Mouse (Mus musculus): ENCODE data around the gene Psmd9.

The Psmd9 gene

GRCm38 (mm10) chr5:123148073-123148722 is 21.0 kb upstream of the Psmd9 start:
- in situ Hi-C loops (cut with MboI, MseI) = loop anchor here (25.0 kb wide), 3 partner anchors 1011 to 1761 kb away; partner anchors contain the start of genes Ccdc63, Kmt5a, Naa25 and Sbno1

GRCm38 (mm10) chr5:123149451-123150400 is 19.5 kb upstream of the Psmd9 start:
- in situ Hi-C loops (cut with MboI, MseI) = loop anchor here (5.0 to 25.0 kb wide), 4 partner anchors 72 to 1762 kb away; partner anchors contain the start of genes Ccdc63, Kmt5a, Naa25 and Sbno1

GRCm38 (mm10) chr5:123150641-123151040 is 18.6 kb upstream of the Psmd9 start:
- in situ Hi-C loops (cut with MboI, MseI) = loop anchor here (5.0 kb wide), 1 partner anchor 73 kb away; no protein-coding TSS in a partner anchor

GRCm38 (mm10) chr5:123151077-123151476 is 18.1 kb upstream of the Psmd9 start:
- in situ Hi-C loops (cut with MboI, MseI) = loop anchor here (5.0 kb wide), 1 partner anchor 74 kb away; no protein-coding TSS in a partner anchor

- in situ Hi-C loops (cut with MboI, MseI) = loop anchor here (5.0 kb wide), 1 partner anchor 75 kb away; no protein-coding TSS in a partner anchor
Observed at GRCm38 (mm10) chr5:123151707-123152362, 17.4 kb upstream of the Psmd9 start.

GRCm38 (mm10) chr5:123152901-123153300 is 16.3 kb upstream of the Psmd9 start:
- in situ Hi-C loops (cut with MboI, MseI) = loop anchor here (5.0 kb wide), 1 partner anchor 76 kb away; no protein-coding TSS in a partner anchor

- in situ Hi-C loops (cut with MboI, MseI) = loop anchor here (5.0 kb wide), 1 partner anchor 43 kb away; no protein-coding TSS in a partner anchor
Observed at GRCm38 (mm10) chr5:123155425-123155824, 13.8 kb upstream of the Psmd9 start.

- in situ Hi-C loops (cut with MboI, MseI) = loop anchor here (5.0 kb wide), 1 partner anchor 44 kb away; no protein-coding TSS in a partner anchor
Observed at GRCm38 (mm10) chr5:123156763-123157162, 12.4 kb upstream of the Psmd9 start.

GRCm38 (mm10) chr5:123157972-123158371 is 11.2 kb upstream of the Psmd9 start:
- in situ Hi-C loops (cut with MboI, MseI) = loop anchor here (5.0 kb wide), 1 partner anchor 46 kb away; no protein-coding TSS in a partner anchor

- in situ Hi-C loops (cut with MboI, MseI) = loop anchor here (5.0 kb wide), 1 partner anchor 47 kb away; no protein-coding TSS in a partner anchor
Observed at GRCm38 (mm10) chr5:123159446-123159845, 9.8 kb upstream of the Psmd9 start.

GRCm38 (mm10) chr5:123159866-123160265 is 9.3 kb upstream of the Psmd9 start:
- in situ Hi-C loops (cut with MboI, MseI) = loop anchor here (5.0 kb wide), 1 partner anchor 48 kb away; no protein-coding TSS in a partner anchor

GRCm38 (mm10) chr5:123160341-123160740 is 8.9 kb upstream of the Psmd9 start:
- in situ Hi-C loops (cut with MboI, MseI) = no loop called here

GRCm38 (mm10) chr5:123162942-123163341 is 6.3 kb upstream of the Psmd9 start:
- in situ Hi-C loops (cut with MboI, MseI) = no loop called here

- in situ Hi-C loops (cut with MboI, MseI) = no loop called here
Observed at GRCm38 (mm10) chr5:123166437-123166836, 2.8 kb upstream of the Psmd9 start.

GRCm38 (mm10) chr5:123167591-123167990 is 1.6 kb upstream of the Psmd9 start:
- in situ Hi-C loops (cut with MboI, MseI) = no loop called here

GRCm38 (mm10) chr5:123170365-123170764 is 1.2 kb downstream of the Psmd9 start:
- in situ Hi-C loops (cut with MboI, MseI) = no loop called here

- in situ Hi-C loops (cut with MboI, MseI) = no loop called here
Observed at GRCm38 (mm10) chr5:123171646-123172350, 2.6 kb downstream of the Psmd9 start.

- in situ Hi-C loops (cut with MboI, MseI) = loop anchor here (5.0 kb wide), 1 partner anchor 76 kb away; no protein-coding TSS in a partner anchor
Observed at GRCm38 (mm10) chr5:123178792-123179191, 9.6 kb downstream of the Psmd9 start.

GRCm38 (mm10) chr5:123180390-123180789 is 11.2 kb downstream of the Psmd9 start:
- in situ Hi-C loops (cut with MboI, MseI) = loop anchor here (5.0 to 10.0 kb wide), 2 partner anchors 97 to 426 kb away; no protein-coding TSS in a partner anchor

GRCm38 (mm10) chr5:123181536-123181935 is 12.3 kb downstream of the Psmd9 start:
- in situ Hi-C loops (cut with MboI, MseI) = loop anchor here (5.0 to 10.0 kb wide), 2 partner anchors 96 to 427 kb away; no protein-coding TSS in a partner anchor
